Mouse (Mus musculus) lung, embryonic 16.5 days (tissue): Measurements from ENCODE around the gene Lrrc8c. TPM values are rescaled to one million over a fixed set of nuclear protein-coding genes. Genes with fewer than 3 reads are reported as not detected.

Experiments used
- ATAC-seq: fragments of 200-750 bp; cut with Nextera tagmentation; 2 replicates; pipeline ENCODE4 v1.8.0; 2017; ENCODE audit warnings: low read depth, mild to moderate bottlenecking, moderate library complexity
- H3K27ac ChIP-seq: fragments of 300-500 bp; sonication (generic); 2 replicates; pipeline ENCODE4 v1.5.1; 2014; ENCODE audit warnings: mild to moderate bottlenecking, control low read depth, low read length
- H3K27me3 ChIP-seq: fragments of 300-500 bp; sonication (generic); 2 replicates; pipeline ENCODE4 v1.6.1; 2014; ENCODE audit warnings: low read depth, low read length, mixed read lengths; ENCODE audit not compliant: control insufficient read depth, insufficient read depth
- H3K36me3 ChIP-seq: fragments of 300-500 bp; sonication (generic); 2 replicates; pipeline ENCODE4 v1.6.1; 2014; ENCODE audit warnings: low read length; ENCODE audit not compliant: control insufficient read depth, insufficient read depth
- H3K4me1 ChIP-seq: fragments of 300-500 bp; sonication (generic); replicated peaks from 2 replicates; pipeline ENCODE4 v1.6.1; 2014; ENCODE audit warnings: low read length, mixed read lengths; ENCODE audit not compliant: control insufficient read depth, insufficient read depth
- H3K4me2 ChIP-seq: fragments of 300-500 bp; sonication (generic); 2 replicates; pipeline ENCODE4 v1.6.1; 2014; ENCODE audit warnings: low read depth, low read length, control low read depth
- H3K4me3 ChIP-seq: fragments of 300-500 bp; sonication (generic); 2 replicates; pipeline ENCODE4 v1.5.1; 2014; ENCODE audit warnings: mild to moderate bottlenecking, low read length, control low read depth
- H3K9ac ChIP-seq: fragments of 300-500 bp; sonication (generic); 2 replicates; pipeline ENCODE4 v1.6.1; 2014; ENCODE audit warnings: low read length, control low read depth
- H3K9me3 ChIP-seq: fragments of 300-500 bp; sonication (generic); 2 replicates; pipeline ENCODE4 v1.6.1; 2016; ENCODE audit warnings: low read length; ENCODE audit not compliant: control insufficient read depth
- WGBS: fragments of 180-500 bp; shearing (Covaris S2); extraction: QIAGEN DNeasy Blood & Tissue Kit; methylation state at CpG from one replicate; pipeline ENCODE4 v1.1.7; 2014; 5-methylcytosine and 5-hydroxymethylcytosine counted together
- polyA plus RNA-seq: library from polyadenylated mRNA; unstranded; fragments of >200 nt; fragmentation: Nextera tagmentation; extraction: Ambion mirVana; gene quantifications from 2 replicates; pipeline ENCODE4 v1.2.1, GENCODE M21; 2015

Lrrc8c gene
- polyA plus RNA-seq, 1 experiment from 2014 or later: 29.2 TPM

GRCm38 (mm10) chr5:105654237-105655063, 135.3 kb downstream of the Lrrc8c start:
- H3K9me3 ChIP-seq: no peaks in the 10 kb centered on the region
- no peak overlapping the region for H3K4me3 ChIP-seq
- H3K36me3 ChIP-seq: no peaks in the 10 kb centered on the region
- H3K4me1 ChIP-seq: peaks cover 8% of the 10 kb centered on the region
- WGBS: 20% methylated on average over 15 of the region's 15 CpGs
- H3K27ac ChIP-seq: no peak overlapping the region; the same call in 1 of the 2 replicates
- H3K9ac ChIP-seq: peak overlapping the region; percentile 52
- H3K27me3 ChIP-seq: no peaks in the 10 kb centered on the region
- H3K4me2 ChIP-seq: peak overlapping the region; percentile 43
- ATAC-seq: peak; percentile 72

GRCm38 (mm10) chr5:105655100-105655734, 136.0 kb downstream of the Lrrc8c start:
- H3K9ac ChIP-seq: no peak overlapping the region
- peaks cover 6% of the 10 kb centered on the region for H3K4me1 ChIP-seq
- no peak overlapping the region for H3K4me3 ChIP-seq
- 66% methylated on average over 12 of the region's 12 CpGs for WGBS
- no peaks in the 10 kb centered on the region for H3K27me3 ChIP-seq
- ATAC-seq: no peak
- H3K27ac ChIP-seq: no peak overlapping the region
- H3K4me2 ChIP-seq: no peak overlapping the region
- H3K36me3 ChIP-seq: no peaks in the 10 kb centered on the region
- no peaks in the 10 kb centered on the region for H3K9me3 ChIP-seq

GRCm38 (mm10) chr5:105661894-105662293, 142.7 kb downstream of the Lrrc8c start:
- Histone ChIP-seq H3K9ac (no peak overlapping the region), H3K27ac (no peak overlapping the region), H3K4me3 (no peak overlapping the region), H3K4me2 (no peak overlapping the region), H3K27me3 (no peaks in the 10 kb centered on the region), H3K9me3 (no peaks in the 10 kb centered on the region), H3K36me3 (no peaks in the 10 kb centered on the region), H3K4me1 (no peaks in the 10 kb centered on the region)
- WGBS: 88% methylated on average over 5 of the region's 5 CpGs
- ATAC-seq: no peak

Other genes starting within 250 kb of the Lrrc8c start
- gene Gm43302, start 225.7 kb upstream of the Lrrc8c start, polyA plus RNA-seq: 0.06 TPM in 1 of 2 replicates, not detected in the other
- gene Gbp6, start 225.7 kb upstream of the Lrrc8c start, polyA plus RNA-seq: 2.0 and 2.9 TPM in 2 replicates
- gene Lrrc8b, start 103.6 kb upstream of the Lrrc8c start, polyA plus RNA-seq: 5.2 and 5.6 TPM in 2 replicates
- gene Lrrc8d, start 180.6 kb downstream of the Lrrc8c start, polyA plus RNA-seq: 15.5 and 19.7 TPM in 2 replicates